Mouse (Mus musculus) retina, postnatal 1 day (tissue): Measurements from ENCODE around the gene Gbgt1.
"Not testable (repeated sequence)": the region's sequence is repeated elsewhere in the genome, so short reads cannot be mapped to it uniquely, and the experiment has no call there.

Experiments
- DNase-seq: peaks from one replicate; pipeline ENCODE4 v3.0.0-alpha.2; 2012

The Gbgt1 gene

GRCm38 (mm10) chr2:28496671-28497070 lies at the start of gene Gbgt1:
Gene Gbgt1, plus strand, starts transcription at chr2:28496891.
- no peak for DNase-seq

GRCm38 (mm10) chr2:28447315-28447670 lies 49.4 kb upstream of the Gbgt1 start:
- peak; percentile 48 for DNase-seq

DNA sequence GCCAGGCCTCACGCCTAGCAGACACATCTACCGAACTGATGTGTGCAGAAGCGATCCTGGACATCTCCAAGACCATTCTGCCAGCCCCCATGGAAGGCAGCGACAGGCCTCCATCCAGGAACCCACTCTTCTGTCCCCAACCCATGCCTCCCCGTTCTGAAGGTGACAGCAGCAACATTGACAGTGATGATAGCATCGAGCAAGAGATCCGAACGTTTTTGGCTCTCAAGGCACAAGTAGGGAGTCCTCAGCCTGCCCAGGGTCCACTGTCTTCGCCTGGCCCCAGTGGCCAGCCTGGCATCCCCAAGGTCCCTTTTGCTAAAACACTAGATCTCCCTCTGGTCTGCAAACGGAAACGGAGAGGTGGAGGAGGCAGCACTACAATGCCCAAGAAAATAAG lies 45.0 kb upstream of the Gbgt1 start:
- no peak for DNase-seq

DNA sequence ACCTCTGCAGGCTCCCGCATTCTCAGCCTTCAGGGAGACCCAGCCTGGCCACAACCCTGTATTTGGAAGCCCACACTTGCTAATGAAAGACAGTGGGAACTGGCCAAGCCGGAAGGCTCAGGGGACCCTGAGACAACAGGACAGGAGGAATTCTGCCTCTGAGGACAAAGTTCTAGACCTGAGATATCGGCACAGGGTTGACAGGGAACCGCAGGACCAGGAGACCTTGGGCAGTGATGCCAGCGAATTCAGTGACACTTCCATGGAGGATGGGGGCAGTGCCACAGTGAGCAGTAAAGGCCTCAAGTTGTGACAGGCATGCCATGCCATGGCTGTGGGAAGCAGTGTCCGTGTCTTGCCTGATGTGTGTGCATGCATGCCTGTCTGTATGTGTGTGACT lies 43.2 kb upstream of the Gbgt1 start:
- DNase-seq: no peak

- DNase-seq: no peak
Measured at GRCm38 (mm10) chr2:28456616-28457015, 40.1 kb upstream of the Gbgt1 start.

- peak; percentile 55 for DNase-seq
Measured at GRCm38 (mm10) chr2:28463919-28464318, 32.8 kb upstream of the Gbgt1 start.

GRCm38 (mm10) chr2:28464919-28465318 lies 31.8 kb upstream of the Gbgt1 start:
- no peak for DNase-seq

DNA sequence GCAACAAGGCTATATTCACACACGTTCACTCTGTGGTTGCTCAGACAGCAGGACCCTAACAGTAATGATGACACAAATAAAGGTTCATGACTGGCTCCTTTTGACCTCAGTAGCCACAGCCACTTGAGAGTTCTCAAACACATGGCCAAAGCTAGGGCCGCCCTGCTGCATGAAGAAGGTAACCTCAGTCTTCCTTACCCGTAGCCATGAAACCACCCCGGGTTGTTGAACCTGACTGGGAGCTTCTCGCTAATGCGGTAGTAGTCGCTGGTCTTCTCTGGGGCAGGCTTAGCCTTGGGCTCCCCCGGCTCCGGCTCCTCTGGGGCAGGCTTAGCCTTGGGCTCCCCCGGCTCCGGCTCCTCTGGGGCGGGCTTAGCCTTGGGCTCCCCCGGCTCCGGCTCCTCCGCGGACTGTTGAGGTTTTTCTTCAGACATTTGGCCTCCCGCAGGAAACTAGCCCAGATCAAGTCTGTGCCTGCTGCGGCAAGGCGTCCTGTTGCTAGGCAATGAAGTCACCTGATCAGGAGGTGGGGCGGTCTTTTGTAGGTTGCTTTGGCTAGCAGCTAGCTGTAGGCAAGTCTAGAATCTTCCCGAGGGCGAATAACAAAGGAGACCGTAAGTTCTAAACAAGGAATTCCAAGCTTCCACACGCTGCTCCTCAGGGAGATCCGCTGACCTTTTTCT lies 30.7 kb upstream of the Gbgt1 start, which contains the start of gene 1700007K13Rik:
1700007K13Rik (minus strand) TSS at position 497 of the 683 bp plus-strand sequence.
- DNase-seq: peak; percentile 85

- peak; percentile 94 for DNase-seq
Measured at GRCm38 (mm10) chr2:28467860-28468485, 28.7 kb upstream of the Gbgt1 start, which contains the start of gene Mrps2. Gene Mrps2, plus strand, starts transcription at chr2:28468066.

DNA sequence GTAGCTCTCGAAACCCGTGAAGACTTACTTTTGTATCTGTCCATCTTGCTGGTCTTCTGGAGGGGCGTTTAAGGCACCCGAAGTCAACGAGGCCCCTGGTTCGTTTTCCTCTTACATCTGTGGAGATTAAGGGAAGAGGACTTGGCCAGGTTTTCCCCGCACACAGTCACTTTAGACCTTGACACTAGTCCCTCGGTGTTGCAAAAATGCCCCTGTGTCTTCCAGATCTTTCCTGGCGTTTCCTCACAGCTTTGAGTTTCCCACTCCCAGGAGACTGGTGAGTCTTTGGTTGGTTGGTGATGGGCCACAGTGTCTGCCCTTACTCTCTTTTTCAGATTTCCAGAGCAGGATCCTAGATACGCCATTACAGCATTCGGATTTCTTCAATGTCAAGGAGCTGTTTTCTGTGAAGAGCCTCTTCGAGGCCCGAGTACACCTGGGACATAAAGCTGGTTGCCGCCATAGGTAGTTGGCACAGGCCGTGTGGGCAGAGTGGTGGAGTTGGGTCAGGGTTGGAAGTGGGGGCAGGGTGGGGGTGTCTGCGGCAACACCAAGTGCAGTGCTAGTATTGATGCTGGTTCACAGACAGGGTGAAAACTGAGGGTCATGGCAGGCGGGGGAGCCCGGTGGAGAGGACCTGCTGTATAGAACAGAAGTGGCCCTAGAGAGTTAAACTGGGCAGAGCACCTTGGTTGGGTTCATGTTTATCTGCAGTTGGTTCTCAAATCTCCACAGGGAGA lies 28.0 kb upstream of the Gbgt1 start:
- no peak for DNase-seq

- no peak for DNase-seq
Measured at GRCm38 (mm10) chr2:28469461-28469860, 27.2 kb upstream of the Gbgt1 start.

GRCm38 (mm10) chr2:28470591-28470990 lies 26.1 kb upstream of the Gbgt1 start:
- DNase-seq: no peak

- not testable (repeated sequence) for DNase-seq
Measured at GRCm38 (mm10) chr2:28472011-28472410, 24.7 kb upstream of the Gbgt1 start.

DNA sequence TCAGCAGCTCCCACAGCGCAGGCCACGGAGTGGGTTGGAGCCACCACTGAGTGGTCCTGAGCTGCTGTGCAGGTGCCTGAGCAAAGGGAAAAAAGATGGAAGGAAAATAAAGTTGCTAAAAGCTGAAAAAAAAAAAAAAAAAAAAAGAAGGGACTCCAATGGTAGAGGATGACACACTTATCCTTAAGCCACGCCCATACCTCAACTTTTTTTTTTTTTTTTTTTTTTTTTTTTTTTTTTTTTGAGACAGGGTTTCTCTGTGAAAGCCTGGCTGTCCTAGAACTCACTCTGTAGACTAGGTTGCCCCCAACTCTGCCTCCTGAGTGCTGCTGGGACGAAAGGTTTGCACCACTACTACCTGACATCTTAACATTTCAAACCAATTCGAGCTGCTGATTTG lies 18.7 kb upstream of the Gbgt1 start:
- not testable (repeated sequence) for DNase-seq

GRCm38 (mm10) chr2:28479208-28480204 lies 17.2 kb upstream of the Gbgt1 start:
- DNase-seq: no peak

GRCm38 (mm10) chr2:28483861-28484260 lies 12.8 kb upstream of the Gbgt1 start:
- no peak for DNase-seq

DNA sequence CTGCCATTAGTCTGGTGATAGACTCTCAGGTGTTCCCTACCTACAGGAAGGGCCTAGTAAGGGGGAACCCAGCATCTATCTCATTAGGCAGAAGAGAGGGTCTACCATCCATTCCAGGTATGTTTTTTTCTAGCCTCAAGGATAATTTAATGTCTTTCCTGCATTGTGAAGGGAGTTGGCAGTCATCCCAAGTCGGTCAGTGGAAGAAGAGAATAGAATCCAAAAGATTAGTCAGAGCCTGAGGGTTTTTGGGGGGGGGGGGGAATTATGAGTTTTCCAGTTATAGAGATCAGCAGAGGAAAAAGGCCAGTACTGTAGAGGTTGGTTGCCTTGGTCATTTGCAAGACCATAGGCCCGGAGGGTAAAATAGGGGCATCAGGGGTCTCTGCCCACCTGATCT lies 2.2 kb upstream of the Gbgt1 start:
- no peak for DNase-seq

DNA sequence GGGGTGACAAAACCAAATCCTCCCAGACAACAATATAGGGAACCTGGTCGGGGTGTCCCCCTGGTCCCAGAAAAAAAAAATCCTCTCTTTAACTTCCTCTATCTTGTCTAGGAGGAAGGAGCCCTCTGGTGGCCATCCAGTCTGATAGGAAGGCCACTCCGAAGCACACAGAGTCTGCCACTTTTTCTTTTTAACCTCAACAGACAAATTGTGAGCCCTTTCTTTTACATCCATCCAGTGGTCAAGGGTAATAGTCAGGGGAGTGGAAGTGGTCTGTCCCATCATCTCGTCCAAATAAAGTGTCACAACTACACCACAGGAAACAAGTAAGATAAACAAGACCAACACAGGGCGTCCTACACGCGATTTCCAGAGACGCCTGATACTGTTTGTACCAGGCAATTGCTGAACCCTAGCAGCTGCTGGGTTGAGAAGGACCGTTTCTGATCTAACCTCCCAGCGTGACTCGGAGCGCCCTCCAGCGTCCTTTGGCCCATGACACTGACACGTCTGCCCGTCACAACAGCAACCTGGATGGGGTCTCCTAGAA lies 1.4 kb upstream of the Gbgt1 start:
- DNase-seq: no peak

GRCm38 (mm10) chr2:28495801-28496595 lies 693 bp upstream of the Gbgt1 start:
- no peak for DNase-seq

GRCm38 (mm10) chr2:28497561-28497960 lies 870 bp downstream of the Gbgt1 start:
- no peak for DNase-seq

- DNase-seq: no peak
Measured at GRCm38 (mm10) chr2:28498431-28498830, 1.7 kb downstream of the Gbgt1 start.
